Mouse (Mus musculus) embryonic facial prominence, embryonic 14.5 days (tissue): ENCODE data around the gene Xlr3c. TPM values are rescaled to one million over a fixed set of nuclear protein-coding genes. Genes with fewer than 3 reads are reported as not detected.
"Not testable (repeated sequence)": the region's sequence is repeated elsewhere in the genome, so short reads cannot be mapped to it uniquely, and the experiment has no call there.

Experiments
- ATAC-seq: fragments of 200-750 bp; cut with Nextera tagmentation; 2 replicates; pipeline ENCODE4 v1.8.0; 2017; ENCODE audit warnings: low read depth, moderate number of reproducible peaks, moderate TSS enrichment
- DNase-seq: peaks from one replicate; pipeline ENCODE4 v3.0.0-alpha.2; 2015; ENCODE audit warnings: low spot score
- H3K27ac ChIP-seq: fragments of 300-500 bp; sonication (generic); replicated peaks from 2 replicates; pipeline ENCODE4 v1.5.1; 2014; ENCODE audit warnings: low read depth, mild to moderate bottlenecking, low read length, moderate library complexity
- H3K27me3 ChIP-seq: fragments of 300-500 bp; sonication (generic); replicated peaks from 2 replicates; pipeline ENCODE4 v1.6.1; 2014; ENCODE audit warnings: low read length; ENCODE audit not compliant: control insufficient read depth, insufficient read depth
- H3K36me3 ChIP-seq: fragments of 300-500 bp; sonication (generic); 2 replicates; pipeline ENCODE4 v1.6.1; 2014; ENCODE audit warnings: low read length, mixed read lengths; ENCODE audit not compliant: control insufficient read depth, insufficient read depth
- H3K4me1 ChIP-seq: fragments of 300-500 bp; sonication (generic); 2 replicates; pipeline ENCODE4 v1.6.1; 2014; ENCODE audit warnings: antibody characterized with exemption, low read length; ENCODE audit not compliant: control insufficient read depth, insufficient read depth
- H3K4me2 ChIP-seq: fragments of 300-500 bp; sonication (generic); 2 replicates; pipeline ENCODE4 v1.6.1; 2014; ENCODE audit warnings: low read depth, mild to moderate bottlenecking, low read length, moderate library complexity, mixed read lengths
- H3K4me3 ChIP-seq: fragments of 300-500 bp; sonication (generic); 2 replicates; pipeline ENCODE4 v1.5.1; 2014; ENCODE audit warnings: low read depth, mild to moderate bottlenecking, low read length
- H3K9ac ChIP-seq: fragments of 300-500 bp; sonication (generic); 2 replicates; pipeline ENCODE4 v1.6.1; 2014; ENCODE audit warnings: low read depth, mild to moderate bottlenecking, low read length, moderate library complexity, mixed read lengths
- H3K9me3 ChIP-seq: fragments of 300-500 bp; sonication (generic); 2 replicates; pipeline ENCODE4 v1.6.1; 2016; ENCODE audit warnings: low read length; ENCODE audit not compliant: control insufficient read depth
- WGBS: fragments of 180-500 bp; shearing (Covaris S2); extraction: QIAGEN DNeasy Blood & Tissue Kit; methylation state at CpG from one replicate; pipeline ENCODE4 v1.1.7; 2014; 5-methylcytosine and 5-hydroxymethylcytosine counted together
- polyA plus RNA-seq: library from polyadenylated mRNA; unstranded; fragments of >200 nt; fragmentation: Nextera tagmentation; extraction: Ambion mirVana; gene quantifications from 2 replicates; pipeline ENCODE4 v1.2.1, GENCODE M21; 2014

The Xlr3c gene
- polyA plus RNA-seq: 0.21 and 0.46 TPM in 2 replicates

- not testable (repeated sequence) for H3K4me2 ChIP-seq, H3K36me3 ChIP-seq, H3K9ac ChIP-seq, H3K27me3 ChIP-seq, ATAC-seq, H3K9me3 ChIP-seq, H3K4me3 ChIP-seq, H3K4me1 ChIP-seq, H3K27ac ChIP-seq, DNase-seq
- WGBS: 93% methylated on average over 14 of the region's 14 CpGs
Measured at GRCm38 (mm10) chrX:73265270-73265669, at the start of gene Xlr3c. Gene Xlr3c, minus strand, starts transcription at chrX:73265390.

GRCm38 (mm10) chrX:73312522-73312921, 47.3 kb upstream of the Xlr3c start:
- Histone ChIP-seq H3K27ac (no peak overlapping the region), H3K9ac (no peak overlapping the region), H3K27me3 (no peaks in the 10 kb centered on the region), H3K36me3 (no peaks in the 10 kb centered on the region), H3K4me1 (no peaks in the 10 kb centered on the region), H3K9me3 (no peaks in the 10 kb centered on the region), H3K4me3 (no peak overlapping the region), H3K4me2 (no peak overlapping the region)
- WGBS: 34% methylated on average over 3 of the region's 3 CpGs
- DNase-seq (peak; percentile 41), ATAC-seq (no peak)

- not testable (repeated sequence) for H3K9me3 ChIP-seq, H3K27me3 ChIP-seq, ATAC-seq, H3K36me3 ChIP-seq, H3K27ac ChIP-seq, H3K4me3 ChIP-seq, H3K4me1 ChIP-seq, DNase-seq, H3K9ac ChIP-seq, H3K4me2 ChIP-seq
- 79% methylated on average over 6 of the region's 10 CpGs for WGBS
Measured at GRCm38 (mm10) chrX:73295745-73296144, 30.6 kb upstream of the Xlr3c start.

- H3K27ac ChIP-seq, H3K27me3 ChIP-seq, H3K4me3 ChIP-seq, H3K36me3 ChIP-seq, H3K4me2 ChIP-seq, DNase-seq, ATAC-seq, H3K9ac ChIP-seq, H3K9me3 ChIP-seq, H3K4me1 ChIP-seq: not testable (repeated sequence)
- WGBS: 85% methylated on average over 10 of the region's 17 CpGs
Measured at GRCm38 (mm10) chrX:73292876-73293275, 27.7 kb upstream of the Xlr3c start, which contains the start of the genes Xlr5a and Xlr5c. Gene Xlr5a, minus strand, starts transcription at chrX:73292976. Gene Xlr5c, minus strand, starts transcription at chrX:73292976.

GRCm38 (mm10) chrX:73262428-73262827, 2.8 kb downstream of the Xlr3c start:
- H3K4me1 ChIP-seq, H3K4me2 ChIP-seq, DNase-seq, H3K9me3 ChIP-seq, H3K4me3 ChIP-seq, H3K27ac ChIP-seq, H3K9ac ChIP-seq, H3K36me3 ChIP-seq, ATAC-seq, H3K27me3 ChIP-seq: not testable (repeated sequence)
- WGBS: 56% methylated on average over 1 of the region's 2 CpGs

- H3K27ac ChIP-seq, H3K4me3 ChIP-seq, H3K9me3 ChIP-seq, H3K4me1 ChIP-seq, H3K4me2 ChIP-seq, H3K36me3 ChIP-seq, H3K9ac ChIP-seq, DNase-seq, H3K27me3 ChIP-seq, ATAC-seq: not testable (repeated sequence)
- 88% methylated on average over 11 of the region's 14 CpGs for WGBS
Measured at GRCm38 (mm10) chrX:73242821-73243325, 22.3 kb downstream of the Xlr3c start, which contains the start of gene Xlr4c. Gene Xlr4c, minus strand, starts transcription at chrX:73243130.

GRCm38 (mm10) chrX:73229288-73229687, 35.9 kb downstream of the Xlr3c start:
- ATAC-seq (no peak), DNase-seq (no peak)
- Histone ChIP-seq H3K27me3 (peaks cover 6% of the 10 kb centered on the region), H3K4me3 (peak overlapping the region; percentile 58), H3K27ac (no peak overlapping the region), H3K4me1 (no peaks in the 10 kb centered on the region), H3K4me2 (peak overlapping the region; percentile 75), H3K36me3 (no peaks in the 10 kb centered on the region), H3K9me3 (no peaks in the 10 kb centered on the region), H3K9ac (peak overlapping the region; percentile 69)
- WGBS: 29% methylated on average over 3 of the region's 3 CpGs

- H3K4me1 ChIP-seq: no peaks in the 10 kb centered on the region
- H3K9ac ChIP-seq: peak overlapping the region; percentile 69
- no peaks in the 10 kb centered on the region for H3K9me3 ChIP-seq
- ATAC-seq: peak; percentile 78
- peak; percentile 53 for DNase-seq
- H3K27me3 ChIP-seq: peaks cover 6% of the 10 kb centered on the region
- no peaks in the 10 kb centered on the region for H3K36me3 ChIP-seq
- WGBS: 17% methylated on average over 11 of the region's 51 CpGs
- peak overlapping the region; percentile 75 for H3K4me2 ChIP-seq
- peak overlapping the region; percentile 88 for H3K27ac ChIP-seq
- H3K4me3 ChIP-seq: peak overlapping the region; percentile 58
Measured at GRCm38 (mm10) chrX:73228606-73229214, 36.5 kb downstream of the Xlr3c start.
